Mouse (Mus musculus) retina, postnatal 7 days (tissue): Measurements from ENCODE around the gene Gpr65.
"Not testable (repeated sequence)": the region's sequence is repeated elsewhere in the genome, so short reads cannot be mapped to it uniquely, and the experiment has no call there.

Experiments
- DNase-seq: peaks from one replicate; pipeline ENCODE4 v3.0.0-alpha.2; 2012; ENCODE audit warnings: low read depth, low spot score

Gene Gpr65

DNA sequence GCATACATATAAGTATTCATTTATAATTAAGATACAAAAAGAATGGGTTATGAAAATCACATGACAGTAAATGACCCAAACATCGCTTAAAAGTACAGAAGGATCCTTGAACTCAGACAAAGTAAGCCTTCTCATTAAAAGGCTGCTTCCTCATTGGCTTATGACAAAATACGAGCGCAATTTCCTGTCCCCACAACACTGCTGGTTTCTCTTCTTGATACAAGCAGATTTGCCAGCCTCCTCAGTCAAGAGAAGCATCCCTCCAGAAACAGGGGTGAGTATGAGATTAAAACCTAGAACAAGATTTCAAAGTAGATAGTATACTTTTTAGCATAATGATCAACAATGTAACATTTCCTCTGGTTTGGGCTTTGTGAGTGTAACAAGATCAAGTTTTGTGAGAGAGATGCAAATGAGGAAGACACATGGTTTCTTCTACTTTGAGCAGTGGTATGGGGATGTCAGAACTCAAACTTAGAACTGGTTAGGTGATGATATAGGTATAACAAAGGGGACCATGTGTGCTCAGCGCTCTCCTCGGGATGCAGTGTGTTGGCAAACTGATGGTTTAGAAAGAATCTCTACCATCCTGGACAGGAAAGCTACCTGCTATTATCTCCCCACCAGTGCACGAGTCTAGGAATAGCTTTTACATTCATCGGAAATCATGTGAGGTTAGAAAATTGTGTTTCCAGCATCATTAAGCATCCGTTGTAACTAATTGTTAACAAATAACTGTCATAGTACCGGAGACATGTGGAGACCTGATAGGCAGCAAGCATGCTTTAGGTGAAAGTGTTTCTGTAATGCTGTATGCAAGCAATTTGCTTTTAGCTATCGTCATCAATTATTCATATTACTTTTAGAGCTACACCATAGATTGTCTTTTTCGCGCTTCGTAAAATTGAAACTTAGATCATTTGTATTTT lies at the start of gene Gpr65:
Gene Gpr65, plus strand, starts transcription at position 195 of the 929 bp plus-strand sequence.
- no peak for DNase-seq

DNA sequence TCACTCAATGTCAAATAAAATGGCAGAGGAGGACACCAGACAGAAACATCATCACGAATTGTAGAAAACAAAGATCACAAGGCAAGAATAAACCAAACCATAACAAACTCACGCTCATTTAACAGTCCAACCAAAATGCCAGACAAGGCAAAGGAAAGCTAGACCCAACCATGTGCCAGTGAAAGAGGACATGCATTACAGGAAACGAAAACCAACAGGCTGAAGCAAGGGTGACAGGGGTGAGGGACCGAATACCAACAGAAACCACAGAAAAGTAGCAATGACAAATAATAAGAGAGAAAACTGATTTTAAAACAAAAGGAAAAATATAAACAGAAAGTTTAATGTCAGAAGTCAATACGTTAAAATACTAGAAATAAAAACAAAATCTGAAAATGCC lies 45.1 kb upstream of the Gpr65 start:
- DNase-seq, result no peak

DNA sequence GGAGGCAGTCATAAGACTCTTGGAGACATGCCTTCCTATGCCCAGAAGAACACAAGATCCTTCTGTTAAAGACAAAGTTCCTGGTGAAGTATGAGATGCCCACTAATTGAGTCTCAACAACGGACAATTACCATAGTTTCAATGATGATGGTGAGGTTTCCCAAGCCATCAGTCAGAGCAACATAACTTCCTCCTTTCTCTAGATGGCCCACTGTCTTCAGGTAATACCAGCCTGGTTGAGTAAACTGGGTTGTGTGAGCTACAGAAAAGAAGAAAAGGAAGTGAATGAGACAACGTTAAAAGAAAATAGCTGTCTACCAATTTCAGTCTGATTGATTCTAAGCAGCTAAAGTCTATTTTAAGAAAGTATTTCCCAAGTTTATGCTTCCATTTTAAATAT lies 41.4 kb upstream of the Gpr65 start:
- DNase-seq, result no peak

DNA sequence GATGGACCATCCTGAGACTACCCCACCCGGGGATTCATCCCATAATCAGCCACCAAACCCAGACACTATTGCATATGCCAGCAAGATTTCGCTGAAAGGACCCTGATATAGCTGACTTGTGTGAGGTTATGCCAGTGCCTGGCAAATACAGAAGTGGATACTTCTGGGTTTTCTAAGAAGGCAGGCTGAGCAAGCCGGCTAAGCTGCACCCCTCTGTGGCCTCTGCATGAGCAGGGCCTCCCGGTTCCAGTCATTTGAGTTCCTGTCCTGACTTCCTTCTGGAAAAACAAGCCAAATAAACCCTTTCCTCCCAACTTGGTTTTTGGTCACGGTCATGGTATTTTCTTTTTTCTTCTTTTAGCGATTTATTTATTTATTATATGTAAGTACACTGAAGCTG lies 30.0 kb upstream of the Gpr65 start:
- DNase-seq, result not testable (repeated sequence)

DNA sequence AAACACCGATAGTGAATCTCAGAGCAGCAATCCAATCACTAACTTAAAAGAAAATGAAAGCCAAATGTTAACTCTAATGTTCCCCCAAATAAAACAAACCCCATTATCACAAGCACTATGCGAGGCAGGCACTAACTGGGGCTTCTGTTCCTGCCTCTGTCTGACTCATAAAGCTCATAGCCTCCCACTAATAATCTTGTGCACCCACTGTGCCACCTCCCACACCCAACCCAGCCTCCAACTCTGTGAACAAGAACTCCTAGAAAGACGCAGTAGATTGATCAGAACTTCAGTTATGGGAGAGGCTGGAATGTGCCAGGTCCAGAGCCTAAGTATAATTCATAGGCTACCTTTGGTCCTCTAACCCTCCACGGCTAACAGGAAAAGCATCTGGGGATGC lies 24.3 kb upstream of the Gpr65 start:
- DNase-seq, result no peak

DNA sequence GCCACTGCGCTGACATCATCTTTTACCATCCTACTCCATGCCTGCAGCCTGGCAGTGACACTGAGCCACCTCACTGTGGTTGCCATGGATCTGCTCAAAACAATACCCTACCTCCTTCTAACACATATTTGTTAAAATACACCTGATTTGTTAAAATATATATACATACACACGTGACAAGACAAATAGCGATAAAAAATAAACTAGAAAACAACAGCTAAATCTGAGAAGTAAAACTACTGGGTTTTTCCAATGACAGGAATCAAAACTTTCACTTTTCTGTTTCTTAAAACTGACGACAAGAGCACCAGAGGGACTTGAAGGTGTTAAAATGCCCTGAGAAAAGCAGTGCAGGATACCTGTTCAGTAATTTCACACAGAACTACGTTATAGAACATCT lies 23.6 kb upstream of the Gpr65 start:
- DNase-seq, result no peak

DNA sequence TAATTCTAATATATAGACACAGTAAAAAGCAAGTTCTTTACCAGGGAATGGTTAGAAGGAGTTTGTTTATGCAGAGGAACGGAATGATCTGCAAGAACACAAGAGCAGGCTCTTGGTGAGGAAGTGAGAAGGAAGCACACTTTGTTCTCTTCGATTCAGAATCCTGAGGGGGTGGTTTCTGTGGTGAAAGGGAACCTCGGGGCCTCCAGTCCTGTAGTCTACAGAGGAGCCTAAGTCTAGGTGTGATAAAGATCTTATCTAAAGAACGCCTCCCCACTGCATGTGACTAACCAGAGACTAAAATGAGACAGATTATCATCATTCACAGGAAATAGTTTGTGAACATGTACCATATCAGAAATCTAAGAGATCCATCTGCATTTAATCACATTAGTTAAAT lies 21.6 kb upstream of the Gpr65 start:
- DNase-seq, result no peak

DNA sequence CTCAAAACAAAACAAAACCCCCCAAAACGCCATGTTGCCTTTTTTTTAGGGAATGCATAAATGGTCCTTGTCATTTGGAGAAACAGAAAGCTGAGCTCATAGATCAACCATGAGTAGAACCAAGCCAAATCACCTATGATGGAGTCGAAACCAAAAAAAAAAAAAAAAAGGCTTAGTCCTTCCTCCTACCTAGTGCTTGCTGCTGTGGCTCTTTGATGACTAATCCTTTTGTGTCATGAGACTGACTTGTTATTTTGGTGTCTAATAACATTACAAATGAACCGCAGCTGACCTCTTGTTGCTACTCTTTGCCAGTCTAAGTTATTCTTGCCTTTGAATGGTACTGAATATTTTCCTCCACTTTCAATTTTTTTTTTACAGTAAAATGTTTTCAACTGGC lies 18.8 kb upstream of the Gpr65 start:
- DNase-seq, result no peak

DNA sequence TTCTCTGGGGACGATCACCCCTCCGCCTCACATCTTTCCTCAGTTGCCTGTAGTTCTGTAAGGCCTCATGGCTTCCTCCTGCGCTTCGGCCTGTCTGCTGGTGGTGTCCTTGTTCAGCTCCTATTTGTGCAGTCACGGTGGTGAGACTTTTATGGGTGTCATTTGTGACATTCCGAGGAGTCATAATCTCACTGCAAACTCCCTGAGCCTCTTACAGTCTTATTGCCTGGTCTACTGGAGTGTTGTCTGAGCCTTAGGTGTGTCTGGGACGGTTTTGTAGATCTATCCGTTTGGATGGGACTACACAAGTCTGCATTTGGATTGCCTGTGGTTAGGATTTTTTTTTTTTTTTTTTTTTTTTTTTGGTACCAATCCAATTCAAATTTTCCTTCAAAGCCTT lies 18.1 kb upstream of the Gpr65 start:
- DNase-seq, result no peak

DNA sequence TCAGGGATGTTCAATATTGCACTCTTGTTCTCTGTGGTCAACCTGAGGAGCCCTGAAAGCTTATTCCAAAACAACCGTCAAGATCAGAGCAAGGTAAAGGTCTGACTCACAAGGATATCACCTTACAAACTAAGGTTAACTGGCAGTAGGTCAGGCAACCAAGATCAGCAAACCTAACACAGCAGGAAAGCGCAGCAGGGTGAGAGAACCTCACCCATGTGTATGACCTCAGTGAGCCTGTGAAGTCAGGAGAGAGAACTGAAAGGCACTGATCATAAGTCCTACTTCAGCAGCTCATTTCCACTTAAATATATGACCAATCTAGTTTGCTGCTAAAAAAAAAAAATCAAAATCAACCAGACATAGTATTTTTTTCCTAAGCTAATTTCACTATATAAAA lies 16.0 kb upstream of the Gpr65 start:
- no peak for DNase-seq

DNA sequence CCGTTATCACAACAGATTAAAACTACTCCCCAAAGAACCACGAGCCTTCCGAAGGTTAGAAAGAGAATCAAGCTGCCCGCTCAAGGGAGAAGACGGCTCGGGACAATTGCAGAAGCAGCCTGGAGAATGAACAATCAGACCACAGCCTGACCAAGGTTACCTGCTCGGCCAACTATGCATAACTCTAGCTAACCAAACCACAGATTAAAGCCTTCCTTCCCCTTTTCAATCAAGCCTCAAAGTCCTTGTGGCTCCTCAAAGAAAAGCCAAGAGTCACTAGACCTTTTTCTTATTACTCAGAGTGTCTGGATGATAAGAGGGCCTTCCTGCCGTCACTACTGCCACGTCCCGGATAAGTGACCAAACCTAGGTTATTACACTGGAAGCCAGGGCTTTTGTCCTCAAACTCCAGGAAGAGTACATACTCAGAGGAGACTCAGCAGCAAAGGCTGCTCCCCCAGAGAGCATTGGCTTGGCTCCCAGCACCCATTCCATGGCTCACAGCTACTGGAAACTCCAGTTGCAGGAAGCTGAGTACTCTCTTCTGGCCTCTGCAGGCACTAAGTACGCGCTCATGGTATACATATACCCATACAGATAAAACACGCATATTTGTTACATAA lies 13.0 kb upstream of the Gpr65 start:
- no peak for DNase-seq

DNA sequence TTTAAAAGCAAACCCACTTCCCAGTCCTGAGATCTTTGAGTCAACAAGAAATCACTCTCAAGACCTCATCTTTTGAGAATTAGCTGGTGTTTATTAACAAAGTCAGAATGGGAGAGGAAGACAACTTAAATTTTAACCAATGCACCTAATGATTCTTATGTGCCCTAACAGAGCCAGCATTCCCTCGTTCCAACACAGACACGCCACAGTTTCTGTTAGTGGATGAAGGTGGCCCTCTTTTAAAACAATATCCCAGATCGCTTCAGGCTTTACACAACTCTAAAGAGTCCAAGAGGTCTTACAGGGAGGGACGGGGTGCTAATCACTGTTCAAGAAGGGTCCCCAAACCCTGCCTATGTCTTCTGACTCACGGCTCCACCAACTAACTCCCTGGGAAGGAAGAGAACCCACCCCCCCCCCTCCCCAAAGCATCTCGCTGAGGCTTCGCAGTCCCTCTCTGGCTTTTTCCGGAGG lies 10.0 kb upstream of the Gpr65 start:
- DNase-seq, result no peak

DNA sequence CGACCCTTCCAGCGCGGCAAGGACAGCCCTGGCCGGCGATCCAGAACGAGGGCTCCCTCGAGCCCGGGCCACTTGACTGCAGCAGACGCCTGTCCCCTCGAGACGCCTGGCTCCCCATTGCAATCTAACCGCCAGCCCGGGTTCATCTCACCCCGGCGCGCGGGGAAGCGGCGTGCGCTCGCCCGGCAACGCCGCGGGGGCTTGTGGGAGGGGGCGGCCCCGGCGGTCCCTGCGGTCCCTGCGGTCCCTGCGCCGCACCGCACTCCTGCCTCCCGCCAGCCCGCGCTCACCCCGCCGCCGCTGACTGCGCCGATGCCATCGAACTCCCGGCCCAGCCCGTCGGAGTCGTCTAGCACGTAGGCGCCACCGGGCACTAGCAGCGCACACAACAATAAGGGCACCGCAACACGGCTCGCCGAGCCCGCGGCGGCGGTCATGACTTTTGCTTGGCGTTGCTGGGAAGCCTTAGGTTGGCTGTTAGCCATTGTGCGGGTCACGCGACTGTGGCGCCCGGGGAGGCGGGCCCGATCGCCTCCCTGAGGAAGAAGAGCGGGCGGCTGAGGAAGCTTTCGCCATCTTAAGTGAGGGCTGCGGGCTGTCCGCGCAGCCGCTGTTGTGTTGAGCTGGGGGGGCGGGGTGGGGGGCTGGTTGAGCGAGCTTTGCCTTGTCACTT lies 9.5 kb upstream of the Gpr65 start, which contains the start of gene Galc:
Gene Galc, minus strand, starts transcription at position 615 of the 673 bp plus-strand sequence.
- peak; percentile 88 for DNase-seq

DNA sequence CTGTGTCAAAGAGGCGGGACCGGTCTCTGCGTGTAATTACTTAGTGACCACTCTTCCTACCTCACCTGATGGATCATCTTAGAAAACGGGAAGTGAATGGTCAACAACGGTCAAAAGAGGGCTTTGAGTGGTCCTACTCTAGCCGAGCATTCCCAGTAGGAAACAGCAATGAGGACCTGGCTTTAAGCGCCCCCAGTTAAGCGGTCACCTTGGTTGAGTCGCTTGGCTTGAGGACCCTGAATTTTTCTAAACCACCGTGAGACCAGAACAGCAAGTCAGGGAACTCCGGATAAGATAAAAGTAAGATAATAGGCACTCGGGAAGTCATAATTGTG lies 8.9 kb upstream of the Gpr65 start:
- DNase-seq, result no peak

DNA sequence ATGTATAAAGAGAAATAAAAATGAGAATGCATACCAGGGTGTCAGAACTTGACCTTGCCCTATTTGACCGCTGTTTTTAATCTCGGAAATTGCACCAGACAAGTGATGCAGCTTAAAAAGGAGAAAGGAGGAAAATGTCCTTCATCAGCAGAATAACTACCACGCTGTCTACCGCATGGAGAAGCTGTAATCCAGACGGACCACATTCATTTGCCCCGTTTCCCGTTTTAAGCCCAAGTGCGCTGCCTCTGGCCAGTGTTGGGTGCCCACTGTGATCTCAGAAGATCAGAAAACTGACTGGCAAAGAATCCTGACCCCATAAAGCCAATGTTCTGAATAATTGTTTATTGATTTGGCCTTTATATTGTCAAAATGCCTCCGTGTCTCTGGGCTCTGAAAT lies 2.7 kb upstream of the Gpr65 start:
- no peak for DNase-seq

DNA sequence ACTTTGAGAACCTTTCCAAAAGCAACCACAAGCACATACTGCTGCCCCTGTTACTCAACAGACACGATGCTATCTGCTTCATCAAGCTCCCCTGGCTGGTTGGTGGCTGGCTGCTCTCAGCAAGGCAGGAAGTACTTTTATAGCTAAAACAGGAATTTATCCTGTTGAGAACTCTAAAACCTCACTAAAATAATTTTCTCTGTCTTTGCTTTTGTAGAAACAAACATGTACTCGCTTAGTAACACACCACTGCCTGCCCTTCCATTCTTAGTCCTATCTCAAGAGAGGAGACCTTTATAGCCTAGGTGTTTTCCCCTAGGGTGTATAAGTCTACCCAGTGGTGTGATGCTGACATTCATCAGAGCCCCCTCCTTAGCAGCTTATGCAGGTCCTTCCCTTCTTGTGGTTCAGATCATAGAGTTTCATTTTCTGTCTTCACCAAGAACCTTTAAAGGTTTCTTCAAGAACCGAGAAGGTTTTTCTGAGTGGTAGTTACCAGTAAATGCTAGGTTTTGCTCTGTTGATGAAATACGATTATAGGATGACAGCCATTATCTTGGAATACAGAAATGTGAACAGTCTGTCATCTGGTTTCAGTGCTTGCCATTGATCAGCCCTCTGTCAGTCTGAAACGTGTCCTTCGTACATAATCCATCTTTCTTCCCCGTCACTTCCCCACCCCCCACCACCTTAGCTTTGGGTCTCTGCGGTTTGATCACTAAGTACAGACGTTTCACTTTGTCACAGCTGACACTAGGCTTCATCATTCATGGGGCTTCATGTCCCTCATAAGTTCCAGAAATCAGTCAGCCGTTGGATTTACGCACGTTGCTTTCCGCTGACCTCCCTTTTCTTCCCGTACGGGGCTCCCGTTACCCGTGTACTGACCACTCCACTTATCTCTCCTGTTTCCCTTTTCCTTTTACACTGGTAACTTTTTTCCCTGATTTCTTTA lies 1.6 kb downstream of the Gpr65 start:
- no peak for DNase-seq

DNA sequence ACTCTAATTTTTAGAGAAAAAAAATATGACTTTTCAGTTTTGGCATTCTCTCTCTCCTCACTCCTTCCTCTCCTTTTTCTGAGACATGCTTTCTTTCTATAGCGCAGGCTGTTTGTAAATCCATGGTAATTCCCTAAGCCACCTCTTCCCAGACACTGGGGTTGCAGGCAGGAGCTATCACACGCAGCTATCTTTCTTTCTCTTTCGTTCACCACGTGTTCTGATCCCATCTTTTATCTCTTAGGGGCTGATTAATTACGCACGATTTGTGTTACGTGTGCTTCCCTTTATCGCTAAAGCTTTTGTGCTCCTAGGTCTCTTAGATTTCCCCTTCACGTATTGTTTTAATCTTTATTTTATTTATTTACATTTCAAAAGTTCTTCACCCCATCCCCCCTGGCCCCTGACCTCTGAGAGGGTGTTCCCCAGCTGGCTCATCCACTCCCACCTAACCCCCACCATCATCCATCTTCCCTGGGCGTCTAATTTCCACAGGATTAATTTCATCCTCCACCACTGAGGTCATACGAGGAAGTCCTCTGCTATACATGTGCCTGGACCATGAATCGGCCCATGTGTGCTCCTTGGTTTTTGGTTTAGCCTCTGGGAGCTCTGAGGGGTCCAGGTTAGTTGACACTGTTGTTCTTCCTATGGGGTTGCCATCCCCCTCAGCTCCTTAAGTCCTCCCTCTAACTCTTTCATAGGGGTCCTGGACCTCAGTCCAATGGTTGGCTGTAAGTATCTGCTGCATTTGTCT lies 2.6 kb downstream of the Gpr65 start:
- no peak for DNase-seq

DNA sequence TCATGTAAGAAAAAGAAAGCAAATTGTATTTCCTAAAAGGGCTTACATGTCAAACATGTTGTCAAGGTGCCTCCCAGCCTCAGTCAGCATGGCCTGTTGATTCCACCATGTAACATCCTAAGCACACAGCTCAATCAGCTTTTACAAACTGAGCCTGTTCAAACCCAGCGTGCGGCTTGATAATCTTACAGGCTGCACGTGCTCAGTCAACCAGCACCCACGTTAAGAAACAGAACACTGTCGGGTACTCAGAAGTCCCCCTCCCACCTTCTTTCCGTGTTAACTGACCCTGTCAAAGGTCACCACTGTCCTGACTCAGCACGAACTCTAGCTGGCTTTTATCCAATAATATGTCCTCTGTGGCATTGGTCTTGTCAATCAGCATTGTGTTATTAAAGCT lies 4.0 kb downstream of the Gpr65 start:
- no peak for DNase-seq

DNA sequence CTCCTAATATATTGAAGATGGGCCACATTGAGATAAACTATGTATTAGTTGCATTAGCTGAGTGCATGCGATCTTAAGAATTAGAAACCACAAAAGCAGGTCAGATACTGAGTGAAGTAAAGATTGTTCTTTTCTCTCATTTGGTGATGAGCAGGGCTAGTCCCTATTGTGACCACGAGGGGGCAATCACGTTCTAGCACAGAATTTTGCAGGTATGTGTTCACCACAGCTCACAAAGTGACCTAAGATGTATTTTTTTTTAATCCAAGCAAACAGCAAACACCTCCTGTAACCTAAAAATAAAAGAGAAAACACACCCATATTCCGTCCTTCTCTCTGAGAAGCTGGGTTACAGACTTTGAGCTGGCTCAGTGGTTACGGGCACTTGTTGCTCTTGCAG lies 12.1 kb downstream of the Gpr65 start:
- DNase-seq, result peak; percentile 37

DNA sequence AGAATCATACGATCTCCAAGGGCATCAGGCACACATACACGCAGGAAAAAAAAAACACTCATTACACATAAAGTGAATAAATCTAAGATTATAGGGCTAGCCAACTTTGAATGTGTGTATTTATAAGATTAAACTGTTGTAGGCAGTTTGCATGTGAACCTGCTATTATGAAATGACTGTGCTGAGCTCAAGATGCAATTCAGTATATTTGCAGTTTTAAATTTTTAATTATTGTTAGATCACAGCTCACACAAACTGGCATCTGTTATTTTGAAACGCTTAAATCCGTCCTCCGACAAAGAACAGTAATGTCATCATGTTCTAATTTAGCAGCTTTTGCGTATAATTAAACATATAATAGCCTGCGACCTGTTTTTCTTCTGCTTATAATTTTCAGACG lies 12.6 kb downstream of the Gpr65 start:
- no peak for DNase-seq
